Mouse (Mus musculus): ENCODE results near the gene Nup93. TPM values are rescaled to one million over a fixed set of nuclear protein-coding genes. Genes with fewer than 3 reads are reported as not detected.
A peak's percentile ranks its signal among the peaks of the same experiment; 100 is the strongest.

Gene Nup93
- polyA plus RNA-seq, 1 experiment from 2014 or later, result 64.9 TPM

- H3K4me2 ChIP-seq (ENCODE audit: low read depth, low read length), result no peak overlapping the region
- 76% methylated on average over 4 of the region's 4 CpGs for WGBS
- no peak overlapping the region for H3K27ac ChIP-seq (ENCODE audit: low read length)
- H3K9ac ChIP-seq (ENCODE audit: low read length), result no peak overlapping the region
- H3K4me3 ChIP-seq (replicated peaks; ENCODE audit: low read length), result no peak overlapping the region
- H3K36me3 ChIP-seq (ENCODE audit: control insufficient read depth, insufficient read depth, low read length), result peaks cover 4% of the 10 kb centered on the region; the same call in 1 of the 2 replicates
- no peak for ATAC-seq (ENCODE audit: insufficient read depth, low FRiP score)
- no peaks in the 10 kb centered on the region for H3K9me3 ChIP-seq (replicated peaks; ENCODE audit: control insufficient read depth, low read length)
- H3K4me1 ChIP-seq (ENCODE audit: control insufficient read depth, insufficient read depth, low read length), result no peaks in the 10 kb centered on the region
- H3K27me3 ChIP-seq (ENCODE audit: control insufficient read depth, insufficient read depth, low read length), result no peaks in the 10 kb centered on the region
These were observed 25.9 kb downstream of the Nup93 start for GRCm38 (mm10) chr8:94240240-94240751.

GRCm38 (mm10) chr8:94249836-94250435, 35.6 kb downstream of the Nup93 start:
- no peak overlapping the region for H3K27ac ChIP-seq (ENCODE audit: low read length)
- H3K9me3 ChIP-seq (replicated peaks; ENCODE audit: control insufficient read depth, low read length), result no peaks in the 10 kb centered on the region
- H3K4me3 ChIP-seq (replicated peaks; ENCODE audit: low read length), result no peak overlapping the region
- no peak overlapping the region for H3K4me2 ChIP-seq (ENCODE audit: low read depth, low read length)
- WGBS, result 62% methylated on average over 2 of the region's 2 CpGs
- H3K27me3 ChIP-seq (ENCODE audit: control insufficient read depth, insufficient read depth, low read length), result no peaks in the 10 kb centered on the region
- H3K4me1 ChIP-seq (ENCODE audit: control insufficient read depth, insufficient read depth, low read length), result no peaks in the 10 kb centered on the region
- no peak overlapping the region for H3K9ac ChIP-seq (ENCODE audit: low read length)
- no peaks in the 10 kb centered on the region for H3K36me3 ChIP-seq (ENCODE audit: control insufficient read depth, insufficient read depth, low read length)
- ATAC-seq (ENCODE audit: insufficient read depth, low FRiP score), result no peak

DNA sequence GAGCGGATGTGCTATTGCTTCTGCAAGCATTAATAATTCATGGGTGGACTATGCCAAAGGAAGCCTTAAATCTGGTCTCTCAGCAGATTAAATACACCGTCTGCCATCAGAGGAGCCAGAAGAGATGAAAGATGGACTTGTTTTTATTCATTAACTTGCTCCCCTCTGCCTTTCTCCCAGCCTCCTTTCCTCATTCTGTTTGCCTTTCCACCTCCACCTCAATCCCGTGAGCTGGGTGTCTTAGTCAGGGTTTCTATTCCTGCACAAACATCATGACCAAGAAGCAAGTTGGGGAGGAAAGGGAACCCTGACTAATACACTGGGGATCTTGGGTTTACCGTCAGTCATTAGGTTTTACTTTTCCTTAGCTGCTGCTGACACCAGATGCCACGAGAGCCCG, 44.5 kb downstream of the Nup93 start:
- H3K27me3 ChIP-seq (ENCODE audit: control insufficient read depth, insufficient read depth, low read length), result no peaks in the 10 kb centered on the region
- H3K4me3 ChIP-seq (replicated peaks; ENCODE audit: low read length), result no peak overlapping the region
- H3K4me1 ChIP-seq (ENCODE audit: control insufficient read depth, insufficient read depth, low read length), result 0 out of 2 replicates have a peak, but pooled peaks cover 3% of the 10 kb centered on the region
- ATAC-seq (ENCODE audit: insufficient read depth, low FRiP score), result no peak
- H3K27ac ChIP-seq (ENCODE audit: low read length), result no peak overlapping the region
- H3K4me2 ChIP-seq (ENCODE audit: low read depth, low read length), result no peak overlapping the region
- H3K9ac ChIP-seq (ENCODE audit: low read length), result no peak overlapping the region
- no peaks in the 10 kb centered on the region for H3K9me3 ChIP-seq (replicated peaks; ENCODE audit: control insufficient read depth, low read length)
- H3K36me3 ChIP-seq (ENCODE audit: control insufficient read depth, insufficient read depth, low read length), result no peaks in the 10 kb centered on the region
- WGBS, result 69% methylated on average over 6 of the region's 6 CpGs

DNA sequence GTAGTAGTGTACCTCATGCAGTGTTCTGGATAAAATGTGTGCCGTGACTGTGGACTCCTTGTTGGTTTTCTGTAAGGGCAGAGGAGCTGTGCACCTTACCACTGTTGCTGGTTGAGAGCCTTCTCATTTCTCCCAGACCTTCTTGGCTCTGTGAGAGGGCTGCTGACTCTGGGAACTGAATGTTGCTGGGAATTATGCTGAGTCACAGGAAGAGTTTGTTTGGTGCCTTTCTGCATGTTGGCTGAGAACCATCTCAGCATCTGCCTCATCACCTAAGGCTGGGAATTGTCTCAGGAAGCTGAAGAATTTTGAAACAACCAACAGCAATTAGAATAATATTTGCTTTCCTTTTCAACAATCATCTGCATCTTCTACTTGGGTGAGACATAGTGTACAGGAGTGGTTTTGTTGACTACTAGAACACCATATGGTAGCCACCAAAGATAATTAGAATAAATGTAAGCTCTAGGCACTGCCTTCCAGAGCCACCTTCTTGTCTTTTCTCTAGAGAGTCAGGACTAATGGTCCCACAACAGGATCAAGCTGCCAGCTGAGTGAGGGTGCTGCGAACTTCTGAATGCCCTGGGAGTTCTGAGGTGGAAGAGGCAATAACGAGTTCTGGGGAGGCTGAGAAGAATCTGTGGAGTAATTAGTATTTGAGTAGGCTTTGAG, 48.4 kb downstream of the Nup93 start:
- H3K9me3 ChIP-seq (replicated peaks; ENCODE audit: control insufficient read depth, low read length), result no peaks in the 10 kb centered on the region
- no peak overlapping the region for H3K4me2 ChIP-seq (ENCODE audit: low read depth, low read length)
- no peak overlapping the region for H3K9ac ChIP-seq (ENCODE audit: low read length)
- H3K36me3 ChIP-seq (ENCODE audit: control insufficient read depth, insufficient read depth, low read length), result no peaks in the 10 kb centered on the region
- ATAC-seq (ENCODE audit: insufficient read depth, low FRiP score), result no peak
- peaks cover 11% of the 10 kb centered on the region for H3K4me1 ChIP-seq (ENCODE audit: control insufficient read depth, insufficient read depth, low read length)
- H3K27me3 ChIP-seq (ENCODE audit: control insufficient read depth, insufficient read depth, low read length), result no peaks in the 10 kb centered on the region
- H3K4me3 ChIP-seq (replicated peaks; ENCODE audit: low read length), result no peak overlapping the region
- H3K27ac ChIP-seq (ENCODE audit: low read length), result no peak overlapping the region
- 77% methylated on average over 3 of the region's 3 CpGs for WGBS

GRCm38 (mm10) chr8:94266344-94267191, 52.2 kb downstream of the Nup93 start:
- no peaks in the 10 kb centered on the region for H3K36me3 ChIP-seq (ENCODE audit: control insufficient read depth, insufficient read depth, low read length)
- peak overlapping the region; percentile 15; the same call in 1 of the 2 replicates for H3K4me3 ChIP-seq (replicated peaks; ENCODE audit: low read length)
- H3K27ac ChIP-seq (ENCODE audit: low read length), result peak overlapping the region; percentile 17; the same call in 1 of the 2 replicates
- H3K27me3 ChIP-seq (ENCODE audit: control insufficient read depth, insufficient read depth, low read length), result no peaks in the 10 kb centered on the region
- 47% methylated on average over 10 of the region's 10 CpGs for WGBS
- no peak overlapping the region for H3K9ac ChIP-seq (ENCODE audit: low read length)
- no peaks in the 10 kb centered on the region for H3K9me3 ChIP-seq (replicated peaks; ENCODE audit: control insufficient read depth, low read length)
- H3K4me2 ChIP-seq (ENCODE audit: low read depth, low read length), result no peak overlapping the region; the same call in 1 of the 2 replicates
- peaks cover 28% of the 10 kb centered on the region for H3K4me1 ChIP-seq (ENCODE audit: control insufficient read depth, insufficient read depth, low read length)
- ATAC-seq (ENCODE audit: insufficient read depth, low FRiP score), result no peak

- Histone ChIP-seq H3K9me3 (replicated peaks; ENCODE audit: control insufficient read depth, low read length) (no peaks in the 10 kb centered on the region), H3K4me3 (replicated peaks; ENCODE audit: low read length) (no peak overlapping the region), H3K27ac (ENCODE audit: low read length) (no peak overlapping the region), H3K36me3 (ENCODE audit: control insufficient read depth, insufficient read depth, low read length) (no peaks in the 10 kb centered on the region), H3K4me1 (ENCODE audit: control insufficient read depth, insufficient read depth, low read length) (peaks cover 29% of the 10 kb centered on the region), H3K4me2 (ENCODE audit: low read depth, low read length) (no peak overlapping the region), H3K27me3 (ENCODE audit: control insufficient read depth, insufficient read depth, low read length) (no peaks in the 10 kb centered on the region), H3K9ac (ENCODE audit: low read length) (0 out of 2 replicates have a peak overlapping the region, but pooled peaks have one; percentile 26)
- WGBS, result 69% methylated on average over 3 of the region's 3 CpGs
- no peak for ATAC-seq (ENCODE audit: insufficient read depth, low FRiP score)
These were observed 54.1 kb downstream of the Nup93 start for GRCm38 (mm10) chr8:94268359-94268890.

DNA sequence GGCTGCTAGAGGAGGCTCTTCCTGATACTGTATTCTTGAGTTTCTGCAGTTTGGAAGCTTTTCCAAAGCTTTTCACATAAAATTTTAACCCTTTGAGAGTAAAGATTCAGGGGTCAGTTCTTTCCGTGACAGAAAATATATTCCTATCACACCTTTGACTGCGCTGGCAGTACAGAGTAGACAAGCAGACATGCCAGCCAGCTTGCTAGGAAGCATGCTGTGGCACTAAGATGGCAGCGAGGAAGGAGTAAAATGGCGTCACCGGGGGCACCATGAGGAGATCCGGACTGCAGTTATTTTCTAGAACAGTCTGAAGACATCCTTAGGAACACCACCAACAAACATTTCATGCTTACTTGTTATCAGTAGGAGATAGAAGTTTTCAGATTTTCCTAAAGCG, 55.9 kb downstream of the Nup93 start:
- H3K4me3 ChIP-seq (replicated peaks; ENCODE audit: low read length), result no peak overlapping the region
- H3K9me3 ChIP-seq (replicated peaks; ENCODE audit: control insufficient read depth, low read length), result no peaks in the 10 kb centered on the region
- H3K27me3 ChIP-seq (ENCODE audit: control insufficient read depth, insufficient read depth, low read length), result no peaks in the 10 kb centered on the region
- H3K9ac ChIP-seq (ENCODE audit: low read length), result no peak overlapping the region
- peak overlapping the region; percentile 23; the same call in 1 of the 2 replicates for H3K4me2 ChIP-seq (ENCODE audit: low read depth, low read length)
- 81% methylated on average over 7 of the region's 7 CpGs for WGBS
- H3K4me1 ChIP-seq (ENCODE audit: control insufficient read depth, insufficient read depth, low read length), result peaks cover 26% of the 10 kb centered on the region
- H3K36me3 ChIP-seq (ENCODE audit: control insufficient read depth, insufficient read depth, low read length), result no peaks in the 10 kb centered on the region
- ATAC-seq (ENCODE audit: insufficient read depth, low FRiP score), result no peak
- peak overlapping the region; percentile 42 for H3K27ac ChIP-seq (ENCODE audit: low read length)

- no peak for ATAC-seq (ENCODE audit: insufficient read depth, low FRiP score)
- WGBS, result 64% methylated on average over 7 of the region's 7 CpGs
- Histone ChIP-seq H3K9me3 (replicated peaks; ENCODE audit: control insufficient read depth, low read length) (no peaks in the 10 kb centered on the region), H3K27me3 (ENCODE audit: control insufficient read depth, insufficient read depth, low read length) (no peaks in the 10 kb centered on the region), H3K9ac (ENCODE audit: low read length) (no peak overlapping the region), H3K4me1 (ENCODE audit: control insufficient read depth, insufficient read depth, low read length) (peaks cover 26% of the 10 kb centered on the region), H3K27ac (ENCODE audit: low read length) (no peak overlapping the region), H3K4me3 (replicated peaks; ENCODE audit: low read length) (no peak overlapping the region), H3K4me2 (ENCODE audit: low read depth, low read length) (no peak overlapping the region), H3K36me3 (ENCODE audit: control insufficient read depth, insufficient read depth, low read length) (no peaks in the 10 kb centered on the region)
These were observed 56.7 kb downstream of the Nup93 start for GRCm38 (mm10) chr8:94271102-94271501.

All from stomach, embryonic 16.5 days (tissue).